Mouse (Mus musculus): ENCODE data around the gene Rfc4. TPM values are rescaled to one million over a fixed set of nuclear protein-coding genes. Genes with fewer than 3 reads are reported as not detected.

The Rfc4 gene
- polyA plus RNA-seq, 1 experiment from 2014 or later: 59.4 TPM

Small RNA genes within 50 kb of the gene (microRNA-seq; reads per million reads assigned to microRNA genes)
- not detected for gene Gm49346

Other genes starting within 250 kb of the Rfc4 start
- gene Ahsg, start 236.5 kb downstream of the Rfc4 start, polyA plus RNA-seq (2015; fragmentation: Nextera tagmentation; extraction: Ambion mirVana): 25,564 and 27,060 TPM in 2 replicates
- gene Fetub, start 209.4 kb downstream of the Rfc4 start, polyA plus RNA-seq (2015; fragmentation: Nextera tagmentation; extraction: Ambion mirVana): 578 and 644 TPM in 2 replicates
- 443 and 542 TPM in 2 replicates for gene Hrg, start 176.7 kb downstream of the Rfc4 start, polyA plus RNA-seq (2015; fragmentation: Nextera tagmentation; extraction: Ambion mirVana)
- 348 and 384 TPM in 2 replicates for gene Kng2, start 98.3 kb downstream of the Rfc4 start, polyA plus RNA-seq (2015; fragmentation: Nextera tagmentation; extraction: Ambion mirVana)
- gene Kng1, start 69.9 kb downstream of the Rfc4 start, polyA plus RNA-seq (2015; fragmentation: Nextera tagmentation; extraction: Ambion mirVana): 5,182 and 5,316 TPM in 2 replicates
- 49.1 and 52.5 TPM in 2 replicates for gene Eif4a2, start 20.3 kb downstream of the Rfc4 start, polyA plus RNA-seq (2015; fragmentation: Nextera tagmentation; extraction: Ambion mirVana)
- gene Adipoq, start 18.8 kb upstream of the Rfc4 start, polyA plus RNA-seq (2015; fragmentation: Nextera tagmentation; extraction: Ambion mirVana): not detected in 2 replicates
- 17.1 and 17.3 TPM in 2 replicates for gene St6gal1, start 97.0 kb upstream of the Rfc4 start, polyA plus RNA-seq (2015; fragmentation: Nextera tagmentation; extraction: Ambion mirVana)

Data from liver, postnatal 0 days (tissue).